Mouse (Mus musculus): ENCODE results near the gene Hist1h4d. TPM values are rescaled to one million over a fixed set of nuclear protein-coding genes. Genes with fewer than 3 reads are reported as not detected.

The Hist1h4d gene
- polyA plus RNA-seq, 1 experiment from 2014 or later: 49.0 TPM

Small RNA genes within 50 kb of the gene (microRNA-seq; reads per million reads assigned to microRNA genes)
- not detected for gene Gm44297
- gene Gm44359: not detected
- not detected for gene Gm44394

Other genes starting within 250 kb of the Hist1h4d start
- 39.5 and 41.0 TPM in 2 replicates for gene Zfp322a, start 212.4 kb upstream of the Hist1h4d start, polyA plus RNA-seq (2014; fragmentation: Nextera tagmentation; extraction: Ambion mirVana)
- gene Abt1, start 157.7 kb upstream of the Hist1h4d start, polyA plus RNA-seq (2014; fragmentation: Nextera tagmentation; extraction: Ambion mirVana): 8.3 and 9.1 TPM in 2 replicates
- 1.7 and 1.9 TPM in 2 replicates for gene Btn1a1, start 115.7 kb upstream of the Hist1h4d start, polyA plus RNA-seq (2014; fragmentation: Nextera tagmentation; extraction: Ambion mirVana)
- 0.40 and 0.43 TPM in 2 replicates for gene Btn2a2, start 92.7 kb upstream of the Hist1h4d start, polyA plus RNA-seq (2014; fragmentation: Nextera tagmentation; extraction: Ambion mirVana)
- gene Hist1h4h, start 50.5 kb upstream of the Hist1h4d start, polyA plus RNA-seq (2014; fragmentation: Nextera tagmentation; extraction: Ambion mirVana): 7.5 and 8.5 TPM in 2 replicates
- gene Hist1h2af, start 47.7 kb upstream of the Hist1h4d start, polyA plus RNA-seq (2014; fragmentation: Nextera tagmentation; extraction: Ambion mirVana): 3.8 and 5.4 TPM in 2 replicates
- 3.0 and 4.3 TPM in 2 replicates for gene Hist1h3g, start 46.2 kb upstream of the Hist1h4d start, polyA plus RNA-seq (2014; fragmentation: Nextera tagmentation; extraction: Ambion mirVana)
- gene Hist1h2bh, start 38.2 kb upstream of the Hist1h4d start, polyA plus RNA-seq (2014; fragmentation: Nextera tagmentation; extraction: Ambion mirVana): 0.65 and 0.66 TPM in 2 replicates
- 0.65 and 0.72 TPM in 2 replicates for gene Hist1h3f, start 37.5 kb upstream of the Hist1h4d start, polyA plus RNA-seq (2014; fragmentation: Nextera tagmentation; extraction: Ambion mirVana)
- gene Hist1h4f, start 29.9 kb upstream of the Hist1h4d start, polyA plus RNA-seq (2014; fragmentation: Nextera tagmentation; extraction: Ambion mirVana): not detected in 2 replicates
- 0.24 and 0.41 TPM in 2 replicates for gene Hist1h1d, start 28.3 kb upstream of the Hist1h4d start, polyA plus RNA-seq (2014; fragmentation: Nextera tagmentation; extraction: Ambion mirVana)
- gene Hist1h3e, start 19.2 kb upstream of the Hist1h4d start, polyA plus RNA-seq (2014; fragmentation: Nextera tagmentation; extraction: Ambion mirVana): 2.0 TPM in 2 replicates
- 34.9 and 49.1 TPM in 2 replicates for gene Hist1h2ae, start 10.4 kb upstream of the Hist1h4d start, polyA plus RNA-seq (2014; fragmentation: Nextera tagmentation; extraction: Ambion mirVana)
- 3.7 and 6.2 TPM in 2 replicates for gene Hist1h2bg, start 10.2 kb upstream of the Hist1h4d start, polyA plus RNA-seq (2014; fragmentation: Nextera tagmentation; extraction: Ambion mirVana)
- gene Hist1h2bf, start 7.4 kb upstream of the Hist1h4d start, polyA plus RNA-seq (2014; fragmentation: Nextera tagmentation; extraction: Ambion mirVana): 0.61 and 3.7 TPM in 2 replicates
- 0.44 and 0.53 TPM in 2 replicates for gene Hist1h2ad, start 7.2 kb upstream of the Hist1h4d start, polyA plus RNA-seq (2014; fragmentation: Nextera tagmentation; extraction: Ambion mirVana)
- 2.2 and 3.7 TPM in 2 replicates for gene Hist1h3d, start 5.8 kb upstream of the Hist1h4d start, polyA plus RNA-seq (2014; fragmentation: Nextera tagmentation; extraction: Ambion mirVana)
- 1.3 and 1.8 TPM in 2 replicates for gene Hist1h2be, start 39.5 kb downstream of the Hist1h4d start, polyA plus RNA-seq (2014; fragmentation: Nextera tagmentation; extraction: Ambion mirVana)
- gene Hist1h1e, start 41.0 kb downstream of the Hist1h4d start, polyA plus RNA-seq (2014; fragmentation: Nextera tagmentation; extraction: Ambion mirVana): 8.7 and 10.0 TPM in 2 replicates
- gene Hist1h2ac, start 102.3 kb downstream of the Hist1h4d start, polyA plus RNA-seq (2014; fragmentation: Nextera tagmentation; extraction: Ambion mirVana): 0.46 and 0.65 TPM in 2 replicates
- gene Hist1h2bc, start 102.6 kb downstream of the Hist1h4d start, polyA plus RNA-seq (2014; fragmentation: Nextera tagmentation; extraction: Ambion mirVana): 51.9 and 57.5 TPM in 2 replicates
- gene Hist1h1t, start 114.2 kb downstream of the Hist1h4d start, polyA plus RNA-seq (2014; fragmentation: Nextera tagmentation; extraction: Ambion mirVana): 0.30 TPM in 1 of 2 replicates, not detected in the other
- 2.2 and 3.2 TPM in 2 replicates for gene Hist1h4c, start 116.9 kb downstream of the Hist1h4d start, polyA plus RNA-seq (2014; fragmentation: Nextera tagmentation; extraction: Ambion mirVana)
- 13.0 and 15.1 TPM in 2 replicates for gene Hfe, start 129.3 kb downstream of the Hist1h4d start, polyA plus RNA-seq (2014; fragmentation: Nextera tagmentation; extraction: Ambion mirVana)
- 36.9 and 43.9 TPM in 2 replicates for gene Hist1h1c, start 157.2 kb downstream of the Hist1h4d start, polyA plus RNA-seq (2014; fragmentation: Nextera tagmentation; extraction: Ambion mirVana)
- gene Hist1h3c, start 164.0 kb downstream of the Hist1h4d start, polyA plus RNA-seq (2014; fragmentation: Nextera tagmentation; extraction: Ambion mirVana): 2.5 and 2.7 TPM in 2 replicates
- 1.7 and 2.3 TPM in 2 replicates for gene Hist1h2bb, start 165.1 kb downstream of the Hist1h4d start, polyA plus RNA-seq (2014; fragmentation: Nextera tagmentation; extraction: Ambion mirVana)
- gene Hist1h2ab, start 169.5 kb downstream of the Hist1h4d start, polyA plus RNA-seq (2014; fragmentation: Nextera tagmentation; extraction: Ambion mirVana): 14.5 and 14.6 TPM in 2 replicates
- 4.6 and 6.7 TPM in 2 replicates for gene Hist1h3b, start 170.7 kb downstream of the Hist1h4d start, polyA plus RNA-seq (2014; fragmentation: Nextera tagmentation; extraction: Ambion mirVana)
- gene Hist1h4b, start 175.4 kb downstream of the Hist1h4d start, polyA plus RNA-seq (2014; fragmentation: Nextera tagmentation; extraction: Ambion mirVana): 0.63 TPM in 1 of 2 replicates, not detected in the other
- 1.1 TPM in 1 of 2 replicates, not detected in the other for gene Hist1h4a, start 179.6 kb downstream of the Hist1h4d start, polyA plus RNA-seq (2014; fragmentation: Nextera tagmentation; extraction: Ambion mirVana)
- gene Hist1h3a, start 180.8 kb downstream of the Hist1h4d start, polyA plus RNA-seq (2014; fragmentation: Nextera tagmentation; extraction: Ambion mirVana): 2.6 and 3.0 TPM in 2 replicates
- gene Hist1h1a, start 182.1 kb downstream of the Hist1h4d start, polyA plus RNA-seq (2014; fragmentation: Nextera tagmentation; extraction: Ambion mirVana): 1.6 and 2.7 TPM in 2 replicates
- not detected in 2 replicates for gene Trim38, start 188.3 kb downstream of the Hist1h4d start, polyA plus RNA-seq (2014; fragmentation: Nextera tagmentation; extraction: Ambion mirVana)
- not detected in 2 replicates for gene Slc17a2, start 225.4 kb downstream of the Hist1h4d start, polyA plus RNA-seq (2014; fragmentation: Nextera tagmentation; extraction: Ambion mirVana)

Measured in heart, embryonic 14.5 days (tissue).